Mouse (Mus musculus) Patski (cell line): ENCODE data around the gene Pafah2. TPM values are rescaled to one million over a fixed set of nuclear protein-coding genes. Genes with fewer than 3 reads are reported as not detected.

Experiments used
- ATAC-seq: fragments of 100-300 bp; one replicate; pipeline ENCODE4 v1.8.0; 2021
- CTCF ChIA-PET: fragments of 350-600 bp; sonication (Branson Sonifier 250); formaldehyde crosslinking; loops from one replicate; lab custom pipeline; 2022; ENCODE audit warnings: inconsistent platforms; lab: Charles Lee
- POLR2A ChIA-PET: fragments of 350-600 bp; sonication (Branson Sonifier 250); formaldehyde crosslinking; loops from one replicate; lab custom pipeline; 2022; ENCODE audit warnings: antibody characterized with exemption, inconsistent platforms; lab: Charles Lee
- DNase-seq: peaks from one replicate; pipeline ENCODE4 v3.0.0-alpha.2; 2011; ENCODE audit warnings: low read depth, low spot score
- H3K27me3 ChIP-seq: fragments of 371-371 bp; one replicate; pipeline ENCODE4 v1.5.1; 2021
- CTCF ChIP-seq: fragments of 100-300 bp; IDR thresholded peaks from one replicate; pipeline ENCODE4 v1.5.1; 2021
- in situ Hi-C: fragments of 300-500 bp; cut with MboI; formaldehyde crosslinking; loops from 3 replicates; pipeline ENCODE4 v1.11.1; 2018; ENCODE audit warnings: low pct_unique_long_range_greater_than_20kb, mixed read lengths
- polyA plus RNA-seq: library from polyadenylated mRNA; unstranded; gene quantifications from one replicate; pipeline ENCODE4 v1.2.3, GENCODE M21; 2021

The Pafah2 gene
- polyA plus RNA-seq, 1 experiment from 2014 or later = 36.0 TPM

DNA sequence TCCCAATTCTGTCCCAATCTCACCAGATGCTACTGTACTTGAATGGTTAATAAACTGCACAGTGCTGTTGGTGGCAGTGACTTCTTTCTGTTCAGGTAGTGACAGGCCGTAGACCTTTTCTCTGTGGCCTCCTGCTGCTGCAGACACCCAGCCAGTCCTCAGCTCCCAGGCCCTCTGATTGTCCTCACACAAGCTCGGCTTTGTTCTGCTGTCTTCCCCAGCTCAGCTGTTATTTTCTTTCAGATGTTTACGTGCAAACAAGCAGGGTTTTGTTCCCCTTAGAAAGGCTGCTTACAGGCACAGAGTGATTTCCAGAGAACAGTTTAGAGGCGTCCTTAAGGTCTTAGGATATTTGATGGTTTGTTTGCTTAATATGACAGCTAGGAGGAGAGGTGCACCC, 77.6 kb downstream of the Pafah2 start:
- no peaks in the 10 kb centered on the region for H3K27me3 ChIP-seq
- ChIA-PET CTCF (no interaction called here), POLR2A (no interaction called here)
- no peak for TF ChIP-seq CTCF
- ATAC-seq = no peak
- DNase-seq = no peak
- in situ Hi-C loops = no loop called here

DNA sequence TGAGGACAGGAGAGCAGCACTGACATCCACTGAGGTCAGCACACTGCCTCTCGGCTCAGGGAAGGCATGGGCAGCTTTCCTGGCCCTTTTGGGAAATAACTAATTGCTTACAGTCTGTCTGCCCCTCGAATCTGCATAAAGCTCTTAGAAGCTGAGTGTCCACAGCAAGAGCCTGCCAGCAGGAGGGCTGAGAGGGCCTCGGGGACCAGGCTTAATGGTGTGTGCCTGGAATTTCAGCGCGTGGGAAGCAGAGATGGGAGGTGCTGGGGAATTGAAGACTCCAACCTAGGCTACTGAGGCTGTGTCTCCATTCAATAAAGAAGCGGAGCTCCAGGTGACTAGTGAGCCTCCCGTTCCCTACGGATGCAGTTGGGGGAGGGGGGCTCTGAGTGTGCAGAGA, 78.1 kb downstream of the Pafah2 start:
- in situ Hi-C loops = no loop called here
- POLR2A ChIA-PET = no interaction called here
- H3K27me3 ChIP-seq = no peaks in the 10 kb centered on the region
- CTCF ChIA-PET = no interaction called here
- no peak for TF ChIP-seq CTCF
- ATAC-seq (no peak), DNase-seq (no peak)

DNA sequence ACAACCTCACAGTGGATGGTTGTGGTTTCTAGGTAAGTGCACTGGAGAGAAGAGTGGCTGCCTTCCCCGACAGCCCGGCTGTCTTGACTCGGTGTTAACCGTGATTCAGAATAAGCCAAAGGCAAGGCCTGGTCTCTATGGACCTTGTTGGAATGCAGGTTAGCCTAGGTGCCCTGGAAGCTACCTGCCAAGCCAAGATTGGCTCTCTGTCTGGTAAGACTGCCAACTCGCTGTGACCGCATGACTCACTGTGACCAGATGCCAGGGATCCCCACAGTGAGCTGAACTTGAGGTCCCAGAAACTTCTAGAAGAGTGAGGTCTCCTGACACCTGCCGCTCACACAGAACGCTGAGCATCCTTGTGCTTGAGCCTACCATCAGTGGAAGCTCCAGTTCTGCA, 80.8 kb downstream of the Pafah2 start:
- ATAC-seq (no peak), DNase-seq (no peak)
- in situ Hi-C loops = loop anchor here (5.0 kb wide), 1 partner anchor 80 kb away; the partner anchor contains the start of gene Pafah2
- H3K27me3 ChIP-seq = no peaks in the 10 kb centered on the region
- ChIA-PET CTCF (interaction anchor here (1.7 to 2.8 kb wide), 2 partner anchors 10 to 81 kb away, joined by 9 to 20 read pairs; partner anchors contain the start of gene Pafah2), POLR2A (interaction anchor here (0.7 kb wide), 1 partner anchor 70 kb away, joined by 3 read pairs; no protein-coding TSS in a partner anchor)
- TF ChIP-seq CTCF = no peak

Other genes with a start within 250 kb of the Pafah2 start
- 20.9 TPM for gene Cep85, start 209.2 kb upstream of the Pafah2 start, polyA plus RNA-seq
- gene Gm7534, start 193.3 kb upstream of the Pafah2 start, polyA plus RNA-seq = not detected
- 0.10 TPM for gene Catsper4, start 168.9 kb upstream of the Pafah2 start, polyA plus RNA-seq
- gene Cnksr1, start 157.9 kb upstream of the Pafah2 start, polyA plus RNA-seq = 2.3 TPM
- 0.23 TPM for gene E130218I03Rik, start 152.7 kb upstream of the Pafah2 start, polyA plus RNA-seq
- gene Zfp593, start 150.7 kb upstream of the Pafah2 start, polyA plus RNA-seq = 10.4 TPM
- not detected for gene Gm30191, start 149.4 kb upstream of the Pafah2 start, polyA plus RNA-seq
- gene Grrp1, start 142.2 kb upstream of the Pafah2 start, polyA plus RNA-seq = not detected
- 8.7 TPM for gene Pdik1l, start 108.4 kb upstream of the Pafah2 start, polyA plus RNA-seq
- 0.36 TPM for gene Trim63, start 81.2 kb upstream of the Pafah2 start, polyA plus RNA-seq
- gene Slc30a2, start 53.1 kb upstream of the Pafah2 start, polyA plus RNA-seq = not detected
- 0.98 TPM for gene Extl1, start 12.5 kb upstream of the Pafah2 start, polyA plus RNA-seq
- gene Stmn1, start 72.0 kb downstream of the Pafah2 start, polyA plus RNA-seq = 204 TPM
- 4.3 TPM for gene Paqr7, start 100.4 kb downstream of the Pafah2 start, polyA plus RNA-seq
- 6.1 TPM for gene Aunip, start 114.7 kb downstream of the Pafah2 start, polyA plus RNA-seq
- 69.4 TPM for gene Mtfr1l, start 139.1 kb downstream of the Pafah2 start, polyA plus RNA-seq
- 45.3 TPM for gene Selenon, start 155.8 kb downstream of the Pafah2 start, polyA plus RNA-seq